Mouse (Mus musculus) midbrain, embryonic 13.5 days (tissue): Measurements from ENCODE around the gene Itga5. TPM values are rescaled to one million over a fixed set of nuclear protein-coding genes. Genes with fewer than 3 reads are reported as not detected.
A peak's percentile ranks its signal among the peaks of the same experiment; 100 is the strongest.
"Not testable (repeated sequence)": the region's sequence is repeated elsewhere in the genome, so short reads cannot be mapped to it uniquely, and the experiment has no call there.

Experiments used
- ATAC-seq: fragments of 200-750 bp; cut with Nextera tagmentation; 2 replicates; pipeline ENCODE4 v1.8.0; 2017; ENCODE audit warnings: mild to moderate bottlenecking, moderate TSS enrichment, moderate library complexity
- H3K27ac ChIP-seq: fragments of 300-500 bp; sonication (generic); 2 replicates; pipeline ENCODE4 v1.5.1; 2015; ENCODE audit warnings: inconsistent platforms, mild to moderate bottlenecking, moderate library complexity
- H3K27me3 ChIP-seq: fragments of 300-500 bp; sonication (generic); 2 replicates; pipeline ENCODE4 v1.6.1; 2015; ENCODE audit warnings: mild to moderate bottlenecking, inconsistent platforms
- H3K36me3 ChIP-seq: fragments of 300-500 bp; sonication (generic); 2 replicates; pipeline ENCODE4 v1.6.1; 2015; ENCODE audit warnings: mild to moderate bottlenecking, inconsistent platforms
- H3K4me1 ChIP-seq: fragments of 300-500 bp; sonication (generic); replicated peaks from 2 replicates; pipeline ENCODE4 v1.6.1; 2015; ENCODE audit warnings: inconsistent platforms
- H3K4me2 ChIP-seq: fragments of 300-500 bp; sonication (generic); replicated peaks from 2 replicates; pipeline ENCODE4 v1.6.1; 2015; ENCODE audit warnings: moderate library complexity, mild to moderate bottlenecking, inconsistent platforms
- H3K4me3 ChIP-seq: fragments of 300-500 bp; sonication (generic); replicated peaks from 2 replicates; pipeline ENCODE4 v1.5.1; 2015; ENCODE audit warnings: mild to moderate bottlenecking, inconsistent platforms
- H3K9ac ChIP-seq: fragments of 300-500 bp; sonication (generic); replicated peaks from 2 replicates; pipeline ENCODE4 v1.6.1; 2015; ENCODE audit warnings: mild to moderate bottlenecking, inconsistent platforms
- H3K9me3 ChIP-seq: fragments of 300-500 bp; sonication (generic); 2 replicates; pipeline ENCODE4 v1.6.1; 2016; ENCODE audit warnings: mild to moderate bottlenecking, inconsistent platforms
- WGBS: fragments of 180-500 bp; shearing (Covaris S2); methylation state at CpG from one replicate; pipeline ENCODE4 v1.1.7; 2015; 5-methylcytosine and 5-hydroxymethylcytosine counted together
- polyA plus RNA-seq: library from polyadenylated mRNA; unstranded; fragments of >200 nt; fragmentation: Nextera tagmentation; extraction: Ambion mirVana; gene quantifications from 2 replicates; pipeline ENCODE4 v1.2.1, GENCODE M21; 2015

The Itga5 gene
- 6.8 and 7.8 TPM in 2 replicates for polyA plus RNA-seq

GRCm38 (mm10) chr15:103366376-103367149 lies at the start of gene Itga5:
Gene Itga5, minus strand, starts transcription at chr15:103366763.
- no peaks in the 10 kb centered on the region for H3K9me3 ChIP-seq
- H3K36me3 ChIP-seq, result no peaks in the 10 kb centered on the region
- peak within 1 kb of the TSS; percentile 88 for H3K4me2 ChIP-seq
- peak within 1 kb of the TSS; percentile 61 for H3K4me3 ChIP-seq
- H3K9ac ChIP-seq, result peak within 1 kb of the TSS; percentile 73
- H3K4me1 ChIP-seq, result peaks cover 23% of the 10 kb centered on the region
- under 1% methylated on average over 51 of the region's 51 CpGs for WGBS
- 0 out of 2 replicates have a peak within 1 kb of the TSS, but pooled peaks have one; percentile 11 for H3K27ac ChIP-seq
- peak; percentile 75 for ATAC-seq
- H3K27me3 ChIP-seq, result peaks cover 12% of the 10 kb centered on the region

GRCm38 (mm10) chr15:103405586-103405985 lies 39.0 kb upstream of the Itga5 start:
- not testable (repeated sequence) for H3K4me1 ChIP-seq, H3K4me3 ChIP-seq, H3K4me2 ChIP-seq, H3K27me3 ChIP-seq, ATAC-seq, H3K27ac ChIP-seq, H3K9ac ChIP-seq, H3K9me3 ChIP-seq, H3K36me3 ChIP-seq
- WGBS, result 92% methylated on average over 2 of the region's 3 CpGs

GRCm38 (mm10) chr15:103401361-103401760 lies 34.8 kb upstream of the Itga5 start:
- H3K9ac ChIP-seq, result no peak overlapping the region
- H3K4me2 ChIP-seq, result no peak overlapping the region
- H3K4me1 ChIP-seq, result no peaks in the 10 kb centered on the region
- no peaks in the 10 kb centered on the region for H3K9me3 ChIP-seq
- H3K36me3 ChIP-seq, result no peaks in the 10 kb centered on the region
- H3K4me3 ChIP-seq, result no peak overlapping the region
- WGBS, result 90% methylated on average over 5 of the region's 5 CpGs
- H3K27me3 ChIP-seq, result no peaks in the 10 kb centered on the region
- ATAC-seq, result no peak
- no peak overlapping the region for H3K27ac ChIP-seq

GRCm38 (mm10) chr15:103393577-103393976 lies 27.0 kb upstream of the Itga5 start:
- no peak overlapping the region for H3K4me2 ChIP-seq
- H3K36me3 ChIP-seq, result no peaks in the 10 kb centered on the region
- ATAC-seq, result no peak

GRCm38 (mm10) chr15:103388556-103389145 lies 22.1 kb upstream of the Itga5 start:
- Histone ChIP-seq H3K27me3 (no peaks in the 10 kb centered on the region), H3K9ac (no peak overlapping the region), H3K4me1 (no peaks in the 10 kb centered on the region), H3K27ac (no peak overlapping the region), H3K4me3 (no peak overlapping the region), H3K9me3 (no peaks in the 10 kb centered on the region), H3K4me2 (no peak overlapping the region), H3K36me3 (no peaks in the 10 kb centered on the region)
- no peak for ATAC-seq
- WGBS, result 57% methylated on average over 4 of the region's 4 CpGs

More at GRCm38 (mm10) chr15:103393577-103393976, 27.0 kb upstream of the Itga5 start:
- Histone ChIP-seq H3K4me1 (no peaks in the 10 kb centered on the region), H3K4me3 (no peak overlapping the region), H3K9ac (no peak overlapping the region), H3K27me3 (no peaks in the 10 kb centered on the region), H3K27ac (no peak overlapping the region), H3K9me3 (no peaks in the 10 kb centered on the region)

GRCm38 (mm10) chr15:103383771-103384488 lies 17.4 kb upstream of the Itga5 start:
- Histone ChIP-seq H3K4me1 (no peaks in the 10 kb centered on the region), H3K4me2 (no peak overlapping the region), H3K27ac (no peak overlapping the region), H3K9me3 (no peaks in the 10 kb centered on the region), H3K36me3 (no peaks in the 10 kb centered on the region), H3K27me3 (no peaks in the 10 kb centered on the region), H3K9ac (no peak overlapping the region), H3K4me3 (no peak overlapping the region)
- ATAC-seq, result no peak
- WGBS, result 79% methylated on average over 7 of the region's 7 CpGs

- no peak overlapping the region for H3K9ac ChIP-seq
- H3K4me2 ChIP-seq, result no peak overlapping the region
- H3K9me3 ChIP-seq, result no peaks in the 10 kb centered on the region
- ATAC-seq, result no peak
- H3K4me3 ChIP-seq, result no peak overlapping the region
- 0 out of 2 replicates have a peak, but pooled peaks cover 4% of the 10 kb centered on the region for H3K4me1 ChIP-seq
- H3K27ac ChIP-seq, result no peak overlapping the region
- H3K36me3 ChIP-seq, result no peaks in the 10 kb centered on the region
- WGBS, result 41% methylated on average over 5 of the region's 5 CpGs
- H3K27me3 ChIP-seq, result no peaks in the 10 kb centered on the region
These were observed 16.3 kb upstream of the Itga5 start for GRCm38 (mm10) chr15:103382795-103383406.

GRCm38 (mm10) chr15:103382075-103382474 lies 15.5 kb upstream of the Itga5 start:
- Histone ChIP-seq H3K36me3 (no peaks in the 10 kb centered on the region), H3K27ac (no peak overlapping the region), H3K27me3 (no peaks in the 10 kb centered on the region), H3K4me1 (0 out of 2 replicates have a peak, but pooled peaks cover 4% of the 10 kb centered on the region), H3K4me3 (no peak overlapping the region), H3K9ac (no peak overlapping the region), H3K9me3 (no peaks in the 10 kb centered on the region), H3K4me2 (no peak overlapping the region)
- ATAC-seq, result no peak
- 93% methylated on average over 2 of the region's 2 CpGs for WGBS

- WGBS, result 69% methylated on average over 3 of the region's 3 CpGs
- H3K9ac ChIP-seq, result no peak overlapping the region
- H3K4me1 ChIP-seq, result 0 out of 2 replicates have a peak, but pooled peaks cover 4% of the 10 kb centered on the region
- H3K27ac ChIP-seq, result no peak overlapping the region
- no peaks in the 10 kb centered on the region for H3K36me3 ChIP-seq
- H3K27me3 ChIP-seq, result no peaks in the 10 kb centered on the region
- 0 out of 2 replicates have a peak, but pooled peaks have one; percentile 11 for ATAC-seq
- H3K4me3 ChIP-seq, result no peak overlapping the region
- H3K4me2 ChIP-seq, result no peak overlapping the region
- H3K9me3 ChIP-seq, result no peaks in the 10 kb centered on the region
These were observed 12.2 kb upstream of the Itga5 start for GRCm38 (mm10) chr15:103378665-103379356.

- no peak overlapping the region for H3K9ac ChIP-seq
- no peaks in the 10 kb centered on the region for H3K36me3 ChIP-seq
- H3K4me2 ChIP-seq, result no peak overlapping the region
- 71% methylated on average over 3 of the region's 3 CpGs for WGBS
- no peaks in the 10 kb centered on the region for H3K27me3 ChIP-seq
- no peak overlapping the region for H3K4me3 ChIP-seq
- ATAC-seq, result 0 out of 2 replicates have a peak, but pooled peaks have one; percentile 30
- no peak overlapping the region for H3K27ac ChIP-seq
- H3K4me1 ChIP-seq, result 0 out of 2 replicates have a peak, but pooled peaks cover 4% of the 10 kb centered on the region
- no peaks in the 10 kb centered on the region for H3K9me3 ChIP-seq
These were observed 11.4 kb upstream of the Itga5 start for GRCm38 (mm10) chr15:103377752-103378664.
